Mouse (Mus musculus) hindbrain, embryonic 10.5 days (tissue): ENCODE measurements around the gene Mllt11. TPM values are rescaled to one million over a fixed set of nuclear protein-coding genes. Genes with fewer than 3 reads are reported as not detected.

ENCODE experiments used
- DNase-seq: peaks from one replicate; pipeline ENCODE4 v3.0.0-alpha.2; 2017; ENCODE audit warnings: low spot score
- H3K27ac ChIP-seq: fragments of 300-500 bp; sonication (generic); 2 replicates; pipeline ENCODE4 v1.5.1; 2016; ENCODE audit warnings: mild to moderate bottlenecking, moderate library complexity
- H3K27me3 ChIP-seq: fragments of 300-500 bp; sonication (generic); 2 replicates; pipeline ENCODE4 v1.6.1; 2016; ENCODE audit warnings: mild to moderate bottlenecking; ENCODE audit not compliant: poor library complexity, insufficient read depth, severe bottlenecking
- H3K36me3 ChIP-seq: fragments of 300-500 bp; sonication (generic); 2 replicates; pipeline ENCODE4 v1.6.1; 2016; ENCODE audit warnings: mild to moderate bottlenecking, moderate library complexity
- H3K4me1 ChIP-seq: fragments of 300-500 bp; sonication (generic); replicated peaks from 2 replicates; pipeline ENCODE4 v1.6.1; 2016; ENCODE audit warnings: mild to moderate bottlenecking
- H3K4me3 ChIP-seq: fragments of 300-500 bp; sonication (generic); 2 replicates; pipeline ENCODE4 v1.5.1; 2016; ENCODE audit warnings: mild to moderate bottlenecking, moderate library complexity
- H3K9me3 ChIP-seq: fragments of 300-500 bp; sonication (generic); 2 replicates; pipeline ENCODE4 v1.6.1; 2016; ENCODE audit warnings: mild to moderate bottlenecking, moderate library complexity
- WGBS: fragments of 180-500 bp; shearing (Covaris S2); methylation state at CpG from one replicate; pipeline ENCODE4 v1.1.7; 2016; 5-methylcytosine and 5-hydroxymethylcytosine counted together
- polyA plus RNA-seq: library from polyadenylated mRNA; unstranded; fragments of >200 nt; fragmentation: Nextera tagmentation; extraction: Ambion mirVana; gene quantifications from 2 replicates; pipeline ENCODE4 v1.2.1, GENCODE M21; 2016

The Mllt11 gene
- 45.8 and 95.9 TPM in 2 replicates for polyA plus RNA-seq

DNA sequence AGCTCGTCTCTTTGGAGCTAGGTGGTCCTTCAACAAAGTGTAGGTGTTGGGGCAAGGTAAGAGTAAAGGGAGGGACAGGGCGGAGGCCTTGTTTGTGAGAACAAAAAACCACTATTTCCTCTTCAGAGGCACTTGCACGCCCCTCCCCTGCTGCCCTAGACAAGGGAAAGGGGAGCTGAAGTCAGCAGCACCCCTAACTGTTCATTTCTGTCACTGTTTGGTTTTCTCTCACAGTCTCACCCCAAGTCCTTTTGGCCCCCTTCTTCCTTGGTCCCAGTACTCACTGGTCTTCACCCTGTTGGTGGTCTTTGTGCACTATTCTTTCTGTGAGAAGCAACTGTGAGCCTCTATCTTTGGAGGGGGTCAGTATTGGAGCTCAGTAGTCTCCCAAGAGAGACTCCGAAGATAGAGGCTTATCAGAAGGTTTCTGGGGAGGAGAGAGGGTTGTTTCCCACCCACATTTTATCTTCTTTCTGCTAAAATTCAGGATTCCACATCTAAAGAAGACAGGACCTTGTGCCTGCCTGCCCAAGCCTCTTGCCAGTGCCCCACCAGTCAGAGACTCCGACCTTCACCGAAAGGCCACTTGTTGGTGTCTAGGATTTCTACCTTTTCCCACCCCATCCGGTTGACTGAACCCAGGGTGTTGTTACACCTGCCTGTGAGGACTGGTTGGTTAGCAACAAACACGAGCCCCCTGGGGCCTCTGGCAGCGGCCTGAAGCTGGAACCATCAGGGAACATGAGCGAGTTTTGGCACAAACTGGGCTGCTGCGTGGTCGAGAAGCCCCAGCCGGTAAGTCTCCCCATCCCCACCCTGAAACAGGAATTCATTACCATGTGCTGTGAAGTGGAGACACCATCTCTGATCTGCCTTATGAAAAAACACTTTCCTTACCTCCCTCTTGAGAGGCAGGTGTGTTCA is at the start of gene Mllt11:
Gene Mllt11 (minus strand): TSS at position 874 of the 924 bp plus-strand sequence.
- WGBS = 81% methylated on average over 13 of the region's 13 CpGs
- Histone ChIP-seq H3K9me3 (no peaks in the 10 kb centered on the region), H3K27ac (peak within 1 kb of the TSS; percentile 98), H3K4me3 (peak within 1 kb of the TSS; percentile 98), H3K4me1 (peaks cover 52% of the 10 kb centered on the region), H3K36me3 (peaks cover 55% of the 10 kb centered on the region), H3K27me3 (no peaks in the 10 kb centered on the region)
- DNase-seq = no peak

DNA sequence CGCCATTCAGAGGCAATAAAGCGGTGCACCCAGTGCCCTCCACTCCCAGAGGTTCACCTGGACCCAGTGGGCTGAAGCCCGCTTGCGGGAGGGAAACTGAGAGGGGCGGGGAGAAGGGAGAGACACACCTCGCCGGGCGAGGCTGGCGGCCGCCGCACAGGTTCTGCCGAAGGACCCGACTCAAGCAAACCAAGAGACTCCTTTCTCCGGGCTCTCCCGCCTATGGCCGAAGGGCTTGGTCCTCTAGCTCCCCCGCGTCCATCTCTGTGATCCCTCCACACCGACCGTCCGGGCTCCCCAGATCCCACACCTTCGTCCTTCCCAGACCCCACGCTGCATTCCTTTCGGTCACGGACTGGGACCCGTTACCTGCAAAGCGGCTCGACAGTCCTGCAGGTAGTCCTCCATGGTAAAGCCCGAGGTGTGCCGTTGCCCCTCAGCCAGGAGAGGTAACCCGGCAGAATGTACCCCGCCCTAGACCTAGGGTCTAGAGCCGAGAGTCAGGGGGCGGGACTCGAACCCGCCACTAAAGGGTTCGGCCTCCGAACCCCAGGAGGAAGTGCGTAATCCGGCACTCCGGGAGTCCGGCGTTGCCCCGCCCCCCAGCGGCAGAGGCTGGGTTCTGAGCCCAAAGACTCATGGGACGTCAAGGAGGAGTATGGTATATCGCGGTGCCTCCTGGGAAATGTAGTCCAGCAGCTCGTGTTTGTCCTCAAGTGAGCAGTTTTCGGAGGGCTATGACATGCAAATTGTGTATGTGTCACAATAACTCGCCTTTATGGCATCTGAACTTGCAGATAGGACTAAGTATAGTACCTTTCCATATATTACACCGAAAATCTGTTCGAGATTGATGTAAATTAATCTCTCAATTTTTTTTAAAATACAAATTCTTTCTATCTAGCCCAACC is 49.5 kb upstream of the Mllt11 start, which contains the start of the genes Mindy1 and Prune1:
Gene Mindy1 (plus strand): TSS at position 130 of the 911 bp plus-strand sequence.
Gene Prune1 (minus strand): TSS at position 861 of the 911 bp plus-strand sequence.
- H3K36me3 ChIP-seq = peaks cover 2% of the 10 kb centered on the region; the same call in 1 of the 2 replicates
- H3K27ac ChIP-seq = peak within 1 kb of the TSS; percentile 96
- peak within 1 kb of the TSS; percentile 78 for H3K4me3 ChIP-seq
- peaks cover 34% of the 10 kb centered on the region for H3K4me1 ChIP-seq
- WGBS = under 1% methylated on average over 53 of the region's 53 CpGs
- H3K27me3 ChIP-seq = no peaks in the 10 kb centered on the region
- DNase-seq = peak; percentile 97
- no peaks in the 10 kb centered on the region for H3K9me3 ChIP-seq

DNA sequence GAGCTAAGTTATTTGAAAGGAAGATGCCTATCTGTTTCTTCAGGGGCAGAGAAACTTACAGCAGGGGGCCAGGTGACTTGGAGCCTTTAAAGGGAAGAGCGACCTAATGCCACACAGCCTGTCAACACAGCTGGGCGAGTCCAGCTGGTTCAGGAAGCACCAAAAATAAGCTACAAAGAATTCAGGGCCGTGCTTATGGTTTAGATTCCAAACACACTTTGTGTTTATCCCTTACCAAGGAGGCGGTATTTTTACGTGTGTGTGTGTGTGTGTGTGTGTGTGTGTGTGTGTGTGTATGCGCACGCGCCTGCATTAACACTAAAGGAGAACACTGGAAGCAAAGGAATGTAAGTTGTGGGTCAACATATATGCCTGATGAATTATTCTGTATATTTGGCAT is 48.8 kb upstream of the Mllt11 start:
- peak overlapping the region; percentile 78 for H3K4me3 ChIP-seq
- H3K4me1 ChIP-seq = peaks cover 34% of the 10 kb centered on the region
- H3K27ac ChIP-seq = peak overlapping the region; percentile 96
- peak; percentile 18 for DNase-seq
- H3K36me3 ChIP-seq = no peaks in the 10 kb centered on the region; the same call in 1 of the 2 replicates
- no peaks in the 10 kb centered on the region for H3K27me3 ChIP-seq
- H3K9me3 ChIP-seq = no peaks in the 10 kb centered on the region
- 28% methylated on average over 8 of the region's 8 CpGs for whole genome bisulfite sequencing

DNA sequence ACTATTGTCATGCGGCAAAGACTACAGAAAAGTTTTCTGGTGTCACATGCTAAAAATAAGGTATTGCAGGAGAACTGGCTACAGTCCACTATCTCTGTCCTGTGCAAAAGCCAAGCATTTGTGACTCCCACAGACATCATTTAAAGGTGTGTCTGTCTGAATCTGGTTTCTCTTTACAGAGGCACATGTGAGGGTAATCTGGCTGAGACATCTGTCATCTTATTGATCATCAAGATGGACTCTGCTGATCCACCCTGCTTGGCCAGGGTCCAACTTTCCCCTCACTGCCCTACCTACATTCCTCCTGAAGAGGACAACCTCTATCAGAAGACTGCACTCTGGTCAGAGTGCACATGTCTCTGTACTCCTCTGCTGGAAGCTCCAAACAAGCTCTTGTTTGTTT is 45.2 kb upstream of the Mllt11 start:
- peaks cover 19% of the 10 kb centered on the region for H3K36me3 ChIP-seq
- H3K4me3 ChIP-seq = no peak overlapping the region
- no peak overlapping the region for H3K27ac ChIP-seq
- no peaks in the 10 kb centered on the region for H3K27me3 ChIP-seq
- peaks cover 14% of the 10 kb centered on the region for H3K4me1 ChIP-seq
- 94% methylated on average over 1 of the region's 1 CpGs for WGBS
- DNase-seq = no peak
- no peaks in the 10 kb centered on the region for H3K9me3 ChIP-seq

DNA sequence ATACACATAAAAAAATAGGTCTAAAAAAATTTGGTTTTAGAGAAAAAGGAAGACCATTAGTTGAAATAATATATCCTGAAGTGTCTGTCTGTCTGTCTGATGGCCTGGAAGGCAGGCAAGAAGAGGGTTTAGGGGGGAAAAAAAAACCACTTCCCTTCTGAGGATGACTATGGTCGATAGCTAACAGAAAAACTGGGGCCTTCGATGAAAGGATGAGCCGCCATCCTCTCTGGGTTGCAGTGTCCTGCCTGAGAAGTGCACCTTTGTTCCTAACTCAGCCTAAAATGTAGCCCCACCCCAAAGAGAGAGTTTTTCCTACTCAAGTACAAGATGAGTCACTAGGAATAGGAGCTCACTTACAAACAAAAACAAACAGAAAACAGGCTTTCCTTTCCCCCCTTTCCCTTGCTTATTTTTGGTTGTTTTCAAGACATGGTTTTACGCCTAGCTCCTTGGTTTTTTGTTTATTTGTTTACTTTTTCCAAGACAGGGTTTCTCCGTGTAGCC is 44.5 kb upstream of the Mllt11 start:
- Histone ChIP-seq H3K4me3 (no peak overlapping the region), H3K27me3 (no peaks in the 10 kb centered on the region), H3K9me3 (no peaks in the 10 kb centered on the region), H3K36me3 (peaks cover 19% of the 10 kb centered on the region), H3K4me1 (peaks cover 10% of the 10 kb centered on the region), H3K27ac (no peak overlapping the region)
- DNase-seq = no peak
- 79% methylated on average over 5 of the region's 5 CpGs for WGBS

DNA sequence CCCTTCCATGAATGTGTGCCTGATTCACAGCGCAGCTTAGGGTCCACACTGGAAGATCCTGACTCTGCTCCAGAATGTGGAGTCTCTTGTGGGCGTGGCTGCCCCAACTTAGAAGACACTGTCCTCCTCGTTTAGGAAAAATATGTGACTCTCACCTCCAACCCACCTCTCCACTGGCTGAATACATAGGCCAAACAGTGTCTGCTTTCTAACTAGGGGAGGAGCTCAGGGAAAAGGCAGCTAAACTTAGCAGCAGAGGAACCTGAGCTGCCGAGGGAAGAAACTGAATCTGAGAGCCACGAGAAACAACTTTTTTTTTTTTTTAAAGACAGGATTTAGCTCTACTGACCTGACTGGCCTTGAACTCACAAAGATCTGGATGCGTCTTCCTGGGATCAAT is 43.2 kb upstream of the Mllt11 start:
- Histone ChIP-seq H3K36me3 (peaks cover 19% of the 10 kb centered on the region), H3K4me1 (no peaks in the 10 kb centered on the region), H3K27ac (no peak overlapping the region), H3K4me3 (no peak overlapping the region), H3K9me3 (no peaks in the 10 kb centered on the region), H3K27me3 (no peaks in the 10 kb centered on the region)
- no peak for DNase-seq
- WGBS = 84% methylated on average over 6 of the region's 6 CpGs

DNA sequence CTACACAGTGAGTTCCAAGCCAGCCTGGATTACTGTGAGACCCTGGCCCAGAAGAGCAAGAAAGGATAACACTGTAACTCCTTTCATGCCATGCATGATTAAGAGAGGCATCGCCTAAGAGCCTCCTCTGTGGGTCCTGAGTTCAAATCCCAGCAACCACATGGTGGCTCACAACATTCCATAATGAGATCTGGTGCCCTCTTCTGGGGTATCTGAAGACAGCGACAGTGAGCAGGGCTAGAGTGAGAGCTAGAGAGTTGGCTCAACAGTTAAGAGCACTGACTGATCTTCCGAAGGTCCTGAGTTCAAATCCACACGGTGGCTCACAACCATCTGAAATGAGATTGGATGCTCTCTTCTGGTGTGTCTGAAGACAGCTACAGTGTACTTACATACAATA is 42.5 kb upstream of the Mllt11 start:
- H3K4me1 ChIP-seq = no peaks in the 10 kb centered on the region
- H3K4me3 ChIP-seq = no peak overlapping the region
- H3K36me3 ChIP-seq = peaks cover 23% of the 10 kb centered on the region
- 92% methylated on average over 4 of the region's 4 CpGs for WGBS
- DNase-seq = no peak
- no peaks in the 10 kb centered on the region for H3K9me3 ChIP-seq
- no peak overlapping the region for H3K27ac ChIP-seq
- H3K27me3 ChIP-seq = no peaks in the 10 kb centered on the region

DNA sequence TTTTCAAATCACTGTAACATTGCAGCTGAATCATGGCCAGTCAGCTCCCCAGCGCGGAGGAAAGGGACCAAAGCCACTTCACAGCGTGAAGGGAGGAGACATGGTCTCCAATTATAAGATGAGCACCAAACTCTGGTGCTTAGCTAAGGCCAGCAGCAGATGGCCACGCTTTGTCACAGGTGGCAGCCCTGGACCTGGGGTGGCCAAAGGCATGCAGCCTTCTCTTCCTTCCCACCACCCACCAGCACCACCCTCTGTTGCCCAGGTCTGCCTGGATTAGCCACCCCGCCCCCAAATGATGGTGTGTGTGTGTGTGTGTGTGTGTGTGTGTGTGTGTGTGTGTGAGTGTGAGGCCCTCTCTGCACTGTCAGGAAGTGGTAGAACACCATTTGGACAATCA is 41.5 kb upstream of the Mllt11 start:
- DNase-seq = no peak

DNA sequence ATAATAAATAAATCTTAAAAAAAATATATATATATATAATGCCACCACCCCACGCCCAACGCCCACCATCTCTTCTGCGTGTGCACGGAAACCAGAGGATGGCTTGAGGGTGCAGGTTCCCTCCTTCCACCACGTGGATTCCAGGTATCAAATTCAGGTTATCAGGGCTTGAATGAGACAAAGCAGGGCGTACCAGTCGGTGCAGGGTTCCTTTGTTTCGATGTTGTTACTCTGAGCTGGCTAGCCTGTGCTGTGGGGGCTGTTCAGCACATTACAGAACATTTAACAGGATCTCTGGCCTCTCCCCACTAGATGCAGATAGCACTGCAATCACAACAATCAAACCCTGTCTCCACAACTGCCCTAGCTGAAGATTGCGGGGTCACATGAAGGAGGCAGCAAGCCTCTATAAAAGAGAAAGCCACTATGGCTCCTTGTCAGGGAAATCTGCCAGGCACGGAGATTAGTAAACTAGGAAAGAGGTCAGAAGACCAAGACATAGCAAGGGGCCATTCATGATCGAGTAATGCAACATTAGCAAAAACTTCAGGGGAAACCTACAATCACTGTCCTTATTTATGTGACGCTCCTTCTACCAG is 38.9 kb upstream of the Mllt11 start:
- Histone ChIP-seq H3K27me3 (no peaks in the 10 kb centered on the region), H3K4me1 (no peaks in the 10 kb centered on the region), H3K27ac (no peak overlapping the region), H3K36me3 (peaks cover 57% of the 10 kb centered on the region), H3K9me3 (no peaks in the 10 kb centered on the region), H3K4me3 (no peak overlapping the region)
- DNase-seq = no peak
- 88% methylated on average over 12 of the region's 12 CpGs for WGBS

More for the DNA sequence above, 41.5 kb upstream of the Mllt11 start:
- Histone ChIP-seq H3K9me3 (no peaks in the 10 kb centered on the region), H3K27ac (no peak overlapping the region), H3K4me3 (no peak overlapping the region), H3K36me3 (peaks cover 31% of the 10 kb centered on the region), H3K4me1 (no peaks in the 10 kb centered on the region), H3K27me3 (no peaks in the 10 kb centered on the region)
- 92% methylated on average over 5 of the region's 5 CpGs for WGBS

DNA sequence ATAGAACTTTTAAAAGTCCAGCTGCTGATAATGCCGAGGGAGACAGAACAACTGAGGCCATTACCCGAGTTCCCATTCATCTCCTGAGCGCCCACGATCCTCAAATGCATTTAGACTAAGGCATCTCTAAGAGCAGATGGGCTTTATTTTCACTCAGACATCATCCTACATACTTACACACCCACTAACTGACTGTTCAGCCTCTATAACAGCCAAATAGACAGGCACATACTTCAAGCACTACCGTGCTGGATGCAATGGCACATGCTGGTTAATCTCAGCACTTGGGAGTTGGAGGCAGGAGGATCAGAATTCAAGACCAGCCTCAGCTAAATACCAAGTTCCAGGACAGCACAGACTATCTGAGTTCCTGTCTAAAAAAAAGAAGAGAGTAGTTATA is 37.8 kb upstream of the Mllt11 start:
- Histone ChIP-seq H3K27ac (no peak overlapping the region), H3K36me3 (peaks cover 62% of the 10 kb centered on the region), H3K27me3 (no peaks in the 10 kb centered on the region), H3K4me3 (no peak overlapping the region), H3K4me1 (no peaks in the 10 kb centered on the region), H3K9me3 (no peaks in the 10 kb centered on the region)
- no peak for DNase-seq
- WGBS = 91% methylated on average over 5 of the region's 5 CpGs

DNA sequence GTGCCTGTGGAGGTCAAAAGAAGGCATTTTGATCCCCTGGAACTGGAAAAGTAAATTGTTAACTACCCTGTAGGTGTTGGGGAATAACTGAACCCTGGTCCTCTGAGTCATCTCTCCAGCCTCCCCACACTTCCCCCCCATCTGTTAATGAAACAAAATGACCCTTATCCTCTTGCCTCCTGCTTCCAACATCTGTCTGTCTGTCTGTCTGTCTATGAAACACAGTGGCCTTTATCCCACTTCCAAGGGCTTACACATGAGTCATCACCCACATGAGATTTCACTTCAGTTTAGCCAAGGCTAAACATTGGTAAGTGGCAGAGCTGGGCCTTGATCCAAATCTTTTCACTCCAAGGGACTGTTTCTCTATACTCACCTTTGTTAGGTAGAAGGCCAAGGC is 35.9 kb upstream of the Mllt11 start:
- Histone ChIP-seq H3K9me3 (no peaks in the 10 kb centered on the region), H3K4me3 (no peak overlapping the region), H3K27me3 (no peaks in the 10 kb centered on the region), H3K36me3 (peaks cover 65% of the 10 kb centered on the region), H3K27ac (no peak overlapping the region), H3K4me1 (peaks cover 7% of the 10 kb centered on the region; the same call in 1 of the 2 replicates)
- DNase-seq = no peak

DNA sequence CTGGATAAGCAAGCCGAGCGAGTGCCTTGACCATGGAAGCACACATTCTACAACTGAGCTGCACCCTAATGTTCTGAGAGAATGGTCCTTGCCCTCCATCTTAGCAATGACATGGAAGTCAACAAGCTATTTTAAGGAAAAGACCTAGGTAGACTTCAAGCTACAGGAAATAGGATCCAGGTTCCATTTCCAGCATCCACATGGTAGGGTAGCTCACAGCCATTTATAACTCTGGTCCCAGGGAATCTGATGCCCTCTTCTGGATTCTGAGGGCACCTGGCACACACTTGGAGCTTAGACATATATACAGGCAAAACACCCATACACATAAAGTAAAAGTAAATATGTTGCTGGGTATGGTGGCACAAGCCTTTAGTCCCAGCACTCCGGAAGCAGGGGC is 34.1 kb upstream of the Mllt11 start:
- peaks cover 79% of the 10 kb centered on the region for H3K36me3 ChIP-seq
- no peak overlapping the region for H3K27ac ChIP-seq
- 96% methylated on average over 3 of the region's 3 CpGs for WGBS
- H3K4me1 ChIP-seq = peaks cover 7% of the 10 kb centered on the region; the same call in 1 of the 2 replicates
- H3K4me3 ChIP-seq = no peak overlapping the region
- DNase-seq = no peak
- no peaks in the 10 kb centered on the region for H3K9me3 ChIP-seq
- H3K27me3 ChIP-seq = no peaks in the 10 kb centered on the region
